Mouse (Mus musculus) myocyte (in vitro differentiated cells): Measurements from ENCODE around the gene Xpo5. TPM values are rescaled to one million over a fixed set of nuclear protein-coding genes. Genes with fewer than 3 reads are reported as not detected.
A peak's percentile ranks its signal among the peaks of the same experiment; 100 is the strongest.

ENCODE experiments used
- H3K27me3 ChIP-seq: one replicate; pipeline ENCODE4 v1.6.1; 2011; ENCODE audit not compliant: control insufficient read depth, insufficient read depth, insufficient read length
- H3K36me3 ChIP-seq: one replicate; pipeline ENCODE4 v1.6.1; 2011; ENCODE audit not compliant: control insufficient read depth, insufficient read depth
- H3K4me2 ChIP-seq: one replicate; pipeline ENCODE4 v1.6.1; 2011; ENCODE audit warnings: low read depth, control low read depth
- H3K4me3 ChIP-seq: one replicate; pipeline ENCODE4 v1.5.1; 2011; ENCODE audit warnings: mild to moderate bottlenecking, control low read depth, moderate library complexity
- H3K79me2 ChIP-seq: one replicate; pipeline ENCODE4 v1.6.1; 2011; ENCODE audit not compliant: control insufficient read depth, insufficient read depth
- H3ac ChIP-seq: one replicate; pipeline ENCODE4 v1.6.1; 2011; ENCODE audit not compliant: control insufficient read depth, insufficient read length
- CEBPB ChIP-seq: IDR thresholded peaks from 2 replicates; pipeline ENCODE4 v1.6.1; 2011; ENCODE audit warnings: mild to moderate bottlenecking, moderate library complexity; ENCODE audit not compliant: poor library complexity, insufficient read depth, severe bottlenecking
- E2F4 ChIP-seq: IDR thresholded peaks from one replicate; pipeline ENCODE4 v1.6.1; 2011; ENCODE audit warnings: mild to moderate bottlenecking, control low read depth, moderate library complexity; ENCODE audit not compliant: insufficient read depth
- MAX ChIP-seq: IDR thresholded peaks from one replicate; pipeline ENCODE4 v1.6.1; 2011; ENCODE audit warnings: low read depth, mild to moderate bottlenecking, control low read depth
- MYOD1 ChIP-seq, 3 experiments: IDR thresholded peaks; one replicate each; pipeline ENCODE4 v1.6.1; 2011; ENCODE audit warnings: control low read depth in 2 of 3, low read depth in 2 of 3, mild to moderate bottlenecking in 2 of 3, moderate library complexity in 1 of 3; ENCODE audit not compliant: insufficient read length in 2 of 3, control insufficient read depth in 1 of 3
- MYOG ChIP-seq, 3 experiments: IDR thresholded peaks; one replicate each; pipeline ENCODE4 v1.6.1; 2011; ENCODE audit warnings: control low read depth in 2 of 3, low read depth in 2 of 3, mild to moderate bottlenecking in 2 of 3; ENCODE audit not compliant: insufficient read length in 2 of 3, control insufficient read depth in 1 of 3, insufficient read depth in 1 of 3
- POLR2A ChIP-seq: IDR thresholded peaks from one replicate; pipeline ENCODE4 v1.6.1; 2011; ENCODE audit warnings: low read depth, mild to moderate bottlenecking, control low read depth, moderate library complexity; ENCODE audit not compliant: insufficient read length
- POLR2AphosphoS2 ChIP-seq: IDR thresholded peaks from one replicate; pipeline ENCODE4 v1.6.1; 2011; ENCODE audit warnings: low read depth, control low read depth; ENCODE audit not compliant: insufficient read length
- REST ChIP-seq: IDR thresholded peaks from one replicate; pipeline ENCODE4 v1.6.1; 2011; ENCODE audit warnings: mild to moderate bottlenecking, control low read depth, moderate library complexity; ENCODE audit not compliant: insufficient read depth, insufficient read length
- SRF ChIP-seq: IDR thresholded peaks from one replicate; pipeline ENCODE4 v1.6.1; 2011; ENCODE audit warnings: low read depth; ENCODE audit not compliant: control insufficient read depth, insufficient read length
- TCF12 ChIP-seq: IDR thresholded peaks from one replicate; pipeline ENCODE4 v1.6.1; 2011; ENCODE audit warnings: mild to moderate bottlenecking, control low read depth; ENCODE audit not compliant: poor library complexity, insufficient read depth, severe bottlenecking
- TCF3 ChIP-seq: IDR thresholded peaks from one replicate; pipeline ENCODE4 v1.6.1; 2011; ENCODE audit warnings: low read depth, control low read depth; ENCODE audit not compliant: insufficient read length
- USF1 ChIP-seq: IDR thresholded peaks from one replicate; pipeline ENCODE4 v1.6.1; 2011; ENCODE audit warnings: low read depth, mild to moderate bottlenecking, control low read depth, moderate library complexity
- polyA plus RNA-seq: library from polyadenylated mRNA; unstranded; fragments of >200 nt; fragmentation: generic; extraction: Trizol; gene quantifications from one replicate; pipeline ENCODE4 v1.2.1, GENCODE M21; 2012; ENCODE audit warnings: missing spikeins

The Xpo5 gene
- polyA plus RNA-seq, 1 experiment: 31.9 TPM

DNA sequence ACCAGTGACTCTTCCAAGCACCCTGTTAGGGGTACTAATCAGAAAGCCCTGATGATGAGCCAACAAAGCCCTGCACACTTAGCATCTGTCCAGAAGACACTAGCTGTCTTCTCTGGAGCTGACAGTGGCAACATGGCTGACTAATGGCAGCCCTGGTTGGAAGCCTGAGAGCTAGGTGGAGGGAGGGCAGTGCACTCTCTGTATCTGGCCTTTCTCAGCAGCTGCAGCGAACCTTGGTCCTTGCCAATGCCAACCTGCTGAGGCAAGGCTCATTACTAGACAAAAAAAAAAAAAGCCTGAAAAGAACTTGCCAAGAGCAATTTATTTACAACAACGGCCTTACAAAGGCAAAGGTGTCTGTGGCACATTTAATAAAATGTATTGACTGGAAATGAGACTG lies 41.0 kb downstream of the Xpo5 start:
- Histone ChIP-seq H3K4me3 (no peak overlapping the region), H3K27me3 (no peaks in the 10 kb centered on the region), H3K79me2 (peaks cover 29% of the 10 kb centered on the region), H3K4me2 (no peak overlapping the region), H3ac (no peak overlapping the region), H3K36me3 (peaks cover 23% of the 10 kb centered on the region)
- TF ChIP-seq MYOD1 (IDR thresholded peaks at IDR 0.05; ENCODE audit: control insufficient read depth in 1 of 3, insufficient read length in 2 of 3, low read depth in 2 of 3) (no peak), POLR2AphosphoS2 (peak; percentile 40), MYOG (IDR thresholded peaks at IDR 0.05; ENCODE audit: control insufficient read depth in 1 of 3, insufficient read depth in 1 of 3, insufficient read length in 2 of 3, low read depth in 2 of 3) (no peak)

DNA sequence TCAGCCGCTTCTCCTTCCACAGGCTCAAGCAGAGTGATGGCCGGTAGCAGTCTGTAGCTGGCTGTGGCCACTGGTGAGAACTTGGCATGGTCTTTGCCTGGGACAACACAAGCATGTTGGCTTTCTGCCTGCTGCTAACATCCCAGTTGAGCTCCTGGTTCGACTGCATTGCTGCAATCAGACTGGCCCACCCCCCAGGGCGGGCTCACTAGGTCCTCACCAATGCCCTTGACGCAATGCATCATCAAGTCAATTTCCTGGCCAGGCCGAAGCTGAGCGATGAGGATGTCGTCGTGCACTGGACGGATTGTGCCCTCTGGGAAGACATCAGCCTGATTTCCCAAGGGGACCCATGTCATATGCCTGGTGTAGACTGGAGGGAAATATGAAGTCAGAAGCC lies 42.0 kb downstream of the Xpo5 start:
- Histone ChIP-seq H3ac (no peak overlapping the region), H3K27me3 (no peaks in the 10 kb centered on the region), H3K79me2 (peaks cover 38% of the 10 kb centered on the region), H3K4me3 (no peak overlapping the region), H3K36me3 (peaks cover 21% of the 10 kb centered on the region), H3K4me2 (no peak overlapping the region)
- TF ChIP-seq POLR2A: peak; percentile 30
- no peak for TF ChIP-seq CEBPB
- TF ChIP-seq MYOG (IDR thresholded peaks at IDR 0.05; ENCODE audit: control insufficient read depth in 1 of 3, insufficient read depth in 1 of 3, insufficient read length in 2 of 3, low read depth in 2 of 3): no peak
- peak; percentile 70 for TF ChIP-seq POLR2AphosphoS2

DNA sequence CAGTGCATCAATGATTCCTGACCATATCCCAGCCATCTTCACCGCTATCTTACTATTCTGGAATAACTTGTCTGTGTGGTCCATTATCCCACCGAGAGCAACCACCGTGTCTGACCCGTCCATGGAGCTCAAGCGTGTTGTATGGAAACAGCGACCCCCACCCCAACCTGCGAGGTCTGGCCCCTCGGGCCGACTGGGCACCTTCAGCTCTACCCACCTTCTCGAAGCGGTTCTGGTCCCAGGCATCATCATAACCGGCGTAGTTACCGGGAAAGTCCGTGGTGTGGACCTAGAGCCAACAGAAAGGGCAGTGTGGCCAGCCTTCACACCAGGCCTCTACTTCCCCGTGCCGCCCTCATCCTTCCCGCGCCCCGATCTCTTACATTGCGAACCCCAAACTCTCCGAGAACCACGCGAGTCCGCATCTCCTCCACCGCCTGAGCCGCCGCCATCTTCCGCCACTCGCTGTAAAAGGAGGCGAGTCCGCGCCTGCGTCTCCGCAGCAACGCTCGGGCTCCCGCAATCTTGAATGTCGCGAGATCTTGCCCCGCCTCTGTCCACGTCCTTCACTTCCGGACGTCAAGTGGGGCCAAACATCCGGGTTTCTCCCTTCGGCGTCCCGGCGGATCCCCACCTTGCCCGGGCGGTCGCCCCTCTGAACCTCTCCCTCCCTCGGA lies 45.1 kb downstream of the Xpo5 start, which contains the start of the genes Polr1c and Yipf3:
Polr1c (minus strand) TSS at position 543 of the 677 bp plus-strand sequence.
Yipf3 (plus strand) TSS at position 569 of the 677 bp plus-strand sequence.
- H3ac ChIP-seq: peak within 1 kb of the TSS; percentile 75
- H3K27me3 ChIP-seq: no peaks in the 10 kb centered on the region
- peak within 1 kb of the TSS; percentile 81 for H3K4me3 ChIP-seq
- no peak for TF ChIP-seq REST
- peak; percentile 93 for TF ChIP-seq POLR2AphosphoS2
- TF ChIP-seq MYOD1 (IDR thresholded peaks at IDR 0.05; ENCODE audit: control insufficient read depth in 1 of 3, insufficient read length in 2 of 3, low read depth in 2 of 3): no peak
- no peak for TF ChIP-seq USF1
- TF ChIP-seq POLR2A: peak; percentile 95
- peak; percentile 23 for TF ChIP-seq SRF
- no peak for TF ChIP-seq CEBPB
- no peak for TF ChIP-seq MYOG (IDR thresholded peaks at IDR 0.05; ENCODE audit: control insufficient read depth in 1 of 3, insufficient read depth in 1 of 3, insufficient read length in 2 of 3, low read depth in 2 of 3)
- peak within 1 kb of the TSS; percentile 97 for H3K4me2 ChIP-seq
- peaks cover 7% of the 10 kb centered on the region for H3K36me3 ChIP-seq
- peaks cover 39% of the 10 kb centered on the region for H3K79me2 ChIP-seq

DNA sequence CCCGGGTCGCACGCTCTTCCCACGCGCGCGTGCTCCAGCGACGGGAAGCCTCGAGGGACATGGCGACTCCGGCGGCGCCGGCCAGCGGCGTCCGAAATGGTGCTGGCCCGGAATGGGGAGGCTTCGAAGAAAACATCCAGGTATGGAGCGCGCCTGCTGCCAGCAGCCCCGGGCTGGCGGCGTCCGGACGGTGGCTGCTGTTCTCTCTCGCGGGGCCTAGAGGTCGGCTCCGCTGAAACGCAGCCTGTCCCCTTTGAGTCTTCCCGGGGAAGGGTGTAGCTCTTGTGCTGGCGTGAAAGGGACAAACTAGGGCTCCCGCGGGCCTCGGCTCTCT lies 45.6 kb downstream of the Xpo5 start:
- H3K79me2 ChIP-seq: peaks cover 39% of the 10 kb centered on the region
- H3ac ChIP-seq: peak overlapping the region; percentile 75
- H3K36me3 ChIP-seq: peaks cover 7% of the 10 kb centered on the region
- TF ChIP-seq MYOG (IDR thresholded peaks at IDR 0.05; ENCODE audit: control insufficient read depth in 1 of 3, insufficient read depth in 1 of 3, insufficient read length in 2 of 3, low read depth in 2 of 3): no peak
- TF ChIP-seq REST: no peak
- no peak for TF ChIP-seq E2F4
- TF ChIP-seq MAX: no peak
- no peak for TF ChIP-seq SRF
- no peak for TF ChIP-seq TCF12
- no peak for TF ChIP-seq USF1
- TF ChIP-seq POLR2AphosphoS2: no peak
- no peak for TF ChIP-seq CEBPB
- no peak for TF ChIP-seq MYOD1 (IDR thresholded peaks at IDR 0.05; ENCODE audit: control insufficient read depth in 1 of 3, insufficient read length in 2 of 3, low read depth in 2 of 3)
- no peak for TF ChIP-seq TCF3
- TF ChIP-seq POLR2A: no peak
- H3K4me3 ChIP-seq: peak overlapping the region; percentile 81
- peak overlapping the region; percentile 97 for H3K4me2 ChIP-seq
- H3K27me3 ChIP-seq: no peaks in the 10 kb centered on the region

DNA sequence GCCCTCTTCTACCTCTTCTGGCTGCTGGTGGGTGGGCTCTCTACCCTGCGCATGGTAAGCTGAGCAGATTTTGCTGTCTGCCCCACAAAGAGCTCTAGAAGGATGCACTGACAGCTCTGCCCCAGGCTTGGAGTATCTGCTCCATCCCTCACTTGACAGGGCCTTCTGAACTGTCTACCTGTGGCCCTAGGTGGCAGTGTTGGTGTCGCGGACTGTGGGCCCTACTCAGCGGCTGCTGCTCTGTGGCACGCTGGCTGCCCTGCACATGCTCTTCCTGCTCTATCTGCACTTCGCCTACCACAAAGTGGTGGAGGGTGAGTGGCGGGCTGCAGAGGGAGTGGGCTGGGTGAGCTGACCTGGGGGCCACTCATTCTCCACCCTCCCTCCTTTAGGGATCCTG lies 48.6 kb downstream of the Xpo5 start:
- Histone ChIP-seq H3K36me3 (no peaks in the 10 kb centered on the region), H3ac (no peak overlapping the region), H3K4me3 (no peak overlapping the region), H3K27me3 (no peaks in the 10 kb centered on the region), H3K79me2 (peaks cover 34% of the 10 kb centered on the region), H3K4me2 (no peak overlapping the region)
- TF ChIP-seq SRF: no peak
